Mouse (Mus musculus): ENCODE data around the gene Ddx21.

DNA sequence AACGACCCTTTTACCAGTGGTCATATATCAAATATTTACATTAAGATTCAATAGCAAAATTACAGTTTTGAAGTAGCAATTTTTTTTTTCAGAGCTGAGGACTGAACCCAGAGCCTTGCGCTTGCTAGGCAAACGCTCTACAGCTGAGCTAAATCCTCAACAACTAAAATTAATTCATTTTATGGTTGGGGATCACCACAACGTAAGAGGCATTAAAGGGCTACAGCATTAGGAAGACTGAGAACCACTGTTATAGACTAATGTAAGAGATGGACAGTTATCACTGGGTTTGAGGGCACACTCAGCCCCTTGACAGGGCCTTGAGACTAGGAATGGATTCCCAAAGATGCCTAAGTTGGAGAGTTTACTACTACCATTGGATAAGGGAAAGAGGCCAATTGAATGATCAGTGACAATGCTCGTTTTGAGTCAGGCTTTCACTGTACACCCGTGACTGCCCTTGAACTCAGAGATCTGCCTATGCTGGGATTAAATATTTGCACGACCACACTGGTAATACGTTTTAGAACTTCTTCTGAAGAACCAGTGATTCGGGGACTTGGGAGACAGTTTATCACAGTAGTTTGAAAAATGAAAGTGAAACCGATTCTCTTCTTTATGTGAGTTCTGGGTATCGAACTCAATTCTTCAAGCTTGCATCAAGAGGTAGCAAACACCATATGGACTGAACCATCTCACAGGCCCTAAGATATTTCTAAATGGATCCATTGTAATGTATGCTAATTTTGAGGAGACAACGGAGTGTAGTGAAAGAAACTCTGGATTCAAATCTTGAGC is 1.4 kb upstream of the Ddx21 start:
- TF ChIP-seq CTCF (IDR thresholded peaks at IDR 0.05; ENCODE audit: borderline replicate concordance, insufficient read depth, low read depth, low read length): no peak
- no peak for TF ChIP-seq POLR2A (IDR thresholded peaks at IDR 0.05; ENCODE audit: borderline replicate concordance, insufficient read depth, low read length)

Data from cerebellum, adult 2 months (tissue).